Mouse (Mus musculus): ENCODE data around the gene Cfap100. TPM values are rescaled to one million over a fixed set of nuclear protein-coding genes. Genes with fewer than 3 reads are reported as not detected.
A peak's percentile ranks its signal among the peaks of the same experiment; 100 is the strongest.

Cfap100 gene
- 0.20 TPM in 1 of 2 replicates, not detected in the other for polyA plus RNA-seq (2012; ENCODE audit: insufficient read depth, low replicate concordance)

GRCm38 (mm10) chr6:90428380-90428974 lies at the start of gene Cfap100:
Gene Cfap100 (minus strand): TSS chr6:90428797.
- Histone ChIP-seq H3K27me3 (replicated peaks) (peaks cover 79% of the 10 kb centered on the region), H3K9me3 (no peaks in the 10 kb centered on the region), H3K4me3 (replicated peaks) (peak within 1 kb of the TSS; percentile 88), H3K36me3 (replicated peaks; ENCODE audit: low read length) (no peaks in the 10 kb centered on the region), H3K4me1 (peaks cover 12% of the 10 kb centered on the region)
- TF ChIP-seq FLI1 (IDR thresholded peaks at IDR 0.05; ENCODE audit: low read length) = no peak
- TF ChIP-seq GATA1 (IDR thresholded peaks at IDR 0.05; ENCODE audit: borderline replicate concordance, low read length) = no peak

DNA sequence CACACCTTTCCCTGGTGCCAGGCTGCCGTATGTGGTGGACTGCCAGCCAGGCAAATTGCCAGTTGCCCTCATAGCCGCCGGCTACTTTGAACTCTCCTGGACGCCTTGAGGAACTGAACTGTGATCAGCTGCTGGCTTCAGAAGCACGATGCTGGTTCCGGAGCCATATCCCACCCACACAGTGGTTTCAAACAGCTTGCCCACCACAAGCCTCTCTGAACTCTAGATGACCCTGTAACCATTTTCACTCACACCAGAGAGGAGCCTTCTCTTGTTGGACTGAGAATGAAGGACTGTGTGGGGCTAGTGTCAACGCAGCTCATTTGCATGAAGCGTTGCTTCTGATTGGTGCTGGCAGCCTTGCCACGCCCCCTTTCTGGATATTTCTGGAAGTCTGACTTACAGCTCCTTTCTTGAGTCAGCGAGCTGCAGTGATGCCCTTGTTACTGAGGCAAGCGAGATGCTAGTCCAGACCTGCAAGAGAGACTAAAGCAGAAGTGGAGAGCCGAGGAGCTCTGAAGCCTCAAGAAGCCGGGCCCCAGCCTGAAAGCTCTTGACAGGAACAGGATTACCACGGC lies 48.4 kb upstream of the Cfap100 start:
- H3K36me3 ChIP-seq (replicated peaks; ENCODE audit: low read length) = no peaks in the 10 kb centered on the region
- H3K4me3 ChIP-seq (replicated peaks) = peak overlapping the region; percentile 62
- TF ChIP-seq FLI1 (IDR thresholded peaks at IDR 0.05; ENCODE audit: low read length) (no peak), GATA1 (IDR thresholded peaks at IDR 0.05; ENCODE audit: borderline replicate concordance, low read length) (no peak)
- H3K9me3 ChIP-seq = no peaks in the 10 kb centered on the region; the same call in 1 of the 2 replicates
- peaks cover 60% of the 10 kb centered on the region for H3K27me3 ChIP-seq (replicated peaks)
- H3K4me1 ChIP-seq = peaks cover 68% of the 10 kb centered on the region

DNA sequence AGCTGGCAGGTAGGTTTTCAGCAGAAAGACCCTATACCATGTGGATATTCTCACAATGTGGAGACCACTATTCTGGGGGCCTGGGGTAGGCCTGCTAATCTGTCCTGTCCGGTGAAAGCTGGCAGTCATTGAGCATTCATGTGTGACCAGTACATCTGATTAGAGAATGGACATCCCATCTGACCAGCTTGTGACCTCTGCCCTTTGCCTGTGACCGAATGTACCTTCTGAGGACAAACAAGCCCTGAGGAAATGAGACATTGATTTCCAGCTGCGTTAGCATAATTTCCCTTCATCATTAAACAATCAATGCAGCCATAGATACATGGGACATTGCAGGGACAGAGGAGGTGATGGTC lies 47.2 kb upstream of the Cfap100 start:
- no peak for TF ChIP-seq GATA1 (IDR thresholded peaks at IDR 0.05; ENCODE audit: borderline replicate concordance, low read length)
- TF ChIP-seq FLI1 (IDR thresholded peaks at IDR 0.05; ENCODE audit: low read length) = no peak
- Histone ChIP-seq H3K36me3 (replicated peaks; ENCODE audit: low read length) (no peaks in the 10 kb centered on the region), H3K9me3 (peaks cover 3% of the 10 kb centered on the region; the same call in 1 of the 2 replicates), H3K4me1 (peaks cover 72% of the 10 kb centered on the region), H3K27me3 (replicated peaks) (peaks cover 68% of the 10 kb centered on the region), H3K4me3 (replicated peaks) (no peak overlapping the region)

GRCm38 (mm10) chr6:90475176-90475853 lies 46.7 kb upstream of the Cfap100 start:
- TF ChIP-seq FLI1 (IDR thresholded peaks at IDR 0.05; ENCODE audit: low read length) = no peak
- no peak for TF ChIP-seq GATA1 (IDR thresholded peaks at IDR 0.05; ENCODE audit: borderline replicate concordance, low read length)
- H3K9me3 ChIP-seq = peaks cover 7% of the 10 kb centered on the region; the same call in 1 of the 2 replicates
- no peaks in the 10 kb centered on the region for H3K36me3 ChIP-seq (replicated peaks; ENCODE audit: low read length)
- H3K4me3 ChIP-seq (replicated peaks) = no peak overlapping the region
- H3K27me3 ChIP-seq (replicated peaks) = peaks cover 68% of the 10 kb centered on the region
- peaks cover 72% of the 10 kb centered on the region for H3K4me1 ChIP-seq

- no peak for TF ChIP-seq FLI1 (IDR thresholded peaks at IDR 0.05; ENCODE audit: low read length)
- no peak for TF ChIP-seq GATA1 (IDR thresholded peaks at IDR 0.05; ENCODE audit: borderline replicate concordance, low read length)
- Histone ChIP-seq H3K9me3 (peaks cover 7% of the 10 kb centered on the region; the same call in 1 of the 2 replicates), H3K27me3 (replicated peaks) (peaks cover 74% of the 10 kb centered on the region), H3K4me1 (peaks cover 75% of the 10 kb centered on the region), H3K4me3 (replicated peaks) (no peak overlapping the region), H3K36me3 (replicated peaks; ENCODE audit: low read length) (no peaks in the 10 kb centered on the region)
These were observed 45.8 kb upstream of the Cfap100 start for GRCm38 (mm10) chr6:90474361-90474750.

DNA sequence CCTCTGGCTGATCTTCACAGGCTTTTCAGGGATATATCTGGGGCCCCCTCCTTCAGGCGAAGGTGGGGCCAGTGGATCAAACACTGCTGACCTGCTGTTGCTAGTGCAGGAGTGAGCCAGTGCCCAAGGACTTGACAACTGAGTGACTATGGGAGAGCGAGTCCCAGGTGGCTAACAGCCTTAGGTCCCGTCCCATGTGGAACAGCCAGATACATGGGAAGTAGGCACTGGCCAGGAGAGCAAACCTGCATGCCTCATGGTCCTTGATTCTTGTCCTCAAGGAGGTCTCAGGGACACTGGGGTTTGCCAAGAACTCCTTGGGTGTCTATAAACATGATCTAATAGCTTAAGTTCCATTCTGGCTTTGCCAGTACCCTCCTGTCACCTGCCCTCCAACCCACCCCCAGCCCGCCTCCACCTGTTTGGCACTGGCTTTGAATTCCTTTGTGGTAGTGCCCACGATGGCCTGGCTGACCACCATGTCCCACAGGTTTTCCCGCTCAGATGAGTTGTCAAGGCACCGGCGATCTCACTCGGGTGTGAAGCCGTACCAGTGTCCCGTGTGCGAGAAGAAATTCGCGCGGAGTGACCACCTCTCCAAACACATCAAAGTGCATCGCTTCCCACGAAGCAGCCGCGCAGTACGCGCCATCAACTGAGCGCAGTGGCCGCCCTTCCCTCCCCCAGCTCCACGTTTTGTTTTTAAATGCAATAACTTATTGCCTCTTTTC lies 45.2 kb upstream of the Cfap100 start:
- Histone ChIP-seq H3K36me3 (replicated peaks; ENCODE audit: low read length) (no peaks in the 10 kb centered on the region), H3K9me3 (peaks cover 7% of the 10 kb centered on the region; the same call in 1 of the 2 replicates), H3K4me3 (replicated peaks) (no peak overlapping the region), H3K4me1 (peaks cover 80% of the 10 kb centered on the region), H3K27me3 (replicated peaks) (peaks cover 79% of the 10 kb centered on the region)
- TF ChIP-seq GATA1 (IDR thresholded peaks at IDR 0.05; ENCODE audit: borderline replicate concordance, low read length) = no peak
- TF ChIP-seq FLI1 (IDR thresholded peaks at IDR 0.05; ENCODE audit: low read length) = no peak

GRCm38 (mm10) chr6:90472697-90473096 lies 44.1 kb upstream of the Cfap100 start:
- peaks cover 81% of the 10 kb centered on the region for H3K27me3 ChIP-seq (replicated peaks)
- no peak overlapping the region for H3K4me3 ChIP-seq (replicated peaks)
- peaks cover 80% of the 10 kb centered on the region for H3K4me1 ChIP-seq
- TF ChIP-seq GATA1 (IDR thresholded peaks at IDR 0.05; ENCODE audit: borderline replicate concordance, low read length) (no peak), FLI1 (IDR thresholded peaks at IDR 0.05; ENCODE audit: low read length) (no peak)
- H3K36me3 ChIP-seq (replicated peaks; ENCODE audit: low read length) = no peaks in the 10 kb centered on the region
- H3K9me3 ChIP-seq = peaks cover 7% of the 10 kb centered on the region; the same call in 1 of the 2 replicates

DNA sequence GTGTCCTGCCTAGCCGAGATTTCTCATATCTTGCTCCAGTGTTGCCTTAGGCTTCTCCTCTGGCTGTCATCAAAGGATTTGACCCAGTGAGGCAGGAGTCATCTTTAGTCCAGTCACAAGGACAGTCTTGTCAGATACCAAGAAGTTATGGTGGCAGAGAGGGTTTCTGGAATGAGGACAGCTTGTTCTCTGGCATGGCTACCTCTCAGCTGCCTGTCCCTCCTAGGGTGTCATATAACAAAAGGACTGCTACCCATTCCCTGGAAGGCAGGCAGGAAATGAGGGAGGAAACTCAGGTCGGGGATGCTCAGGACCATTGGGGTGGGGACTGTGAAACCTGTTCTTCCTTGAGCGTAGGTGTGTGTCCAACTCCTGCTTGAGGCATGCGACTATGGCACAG lies 43.5 kb upstream of the Cfap100 start:
- no peaks in the 10 kb centered on the region for H3K36me3 ChIP-seq (replicated peaks; ENCODE audit: low read length)
- no peak overlapping the region for H3K4me3 ChIP-seq (replicated peaks)
- H3K27me3 ChIP-seq (replicated peaks) = peaks cover 84% of the 10 kb centered on the region
- H3K4me1 ChIP-seq = peaks cover 74% of the 10 kb centered on the region
- TF ChIP-seq GATA1 (IDR thresholded peaks at IDR 0.05; ENCODE audit: borderline replicate concordance, low read length) (no peak), FLI1 (IDR thresholded peaks at IDR 0.05; ENCODE audit: low read length) (no peak)
- peaks cover 7% of the 10 kb centered on the region; the same call in 1 of the 2 replicates for H3K9me3 ChIP-seq

GRCm38 (mm10) chr6:90470947-90471541 lies 42.4 kb upstream of the Cfap100 start:
- Histone ChIP-seq H3K4me3 (replicated peaks) (no peak overlapping the region), H3K36me3 (replicated peaks; ENCODE audit: low read length) (no peaks in the 10 kb centered on the region), H3K27me3 (replicated peaks) (peaks cover 88% of the 10 kb centered on the region), H3K4me1 (peaks cover 67% of the 10 kb centered on the region), H3K9me3 (peaks cover 7% of the 10 kb centered on the region; the same call in 1 of the 2 replicates)
- TF ChIP-seq GATA1 (IDR thresholded peaks at IDR 0.05; ENCODE audit: borderline replicate concordance, low read length) = no peak
- no peak for TF ChIP-seq FLI1 (IDR thresholded peaks at IDR 0.05; ENCODE audit: low read length)
